Mouse (Mus musculus) forebrain, embryonic 16.5 days (tissue): ENCODE data around the gene Fgf11. TPM values are rescaled to one million over a fixed set of nuclear protein-coding genes. Genes with fewer than 3 reads are reported as not detected.

Experiments used
- ATAC-seq: fragments of 200-750 bp; cut with Nextera tagmentation; 2 replicates; pipeline ENCODE4 v1.8.0; 2017; ENCODE audit warnings: mild to moderate bottlenecking, moderate library complexity
- H3K27ac ChIP-seq: fragments of 300-500 bp; sonication (generic); 2 replicates; pipeline ENCODE4 v1.5.1; 2014; ENCODE audit warnings: low read length, control low read depth
- H3K27me3 ChIP-seq: fragments of 300-500 bp; sonication (generic); replicated peaks from 2 replicates; pipeline ENCODE4 v1.6.1; 2014; ENCODE audit warnings: low read length; ENCODE audit not compliant: control insufficient read depth, insufficient read depth
- H3K36me3 ChIP-seq: fragments of 300-500 bp; sonication (generic); 2 replicates; pipeline ENCODE4 v1.6.1; 2014; ENCODE audit not compliant: control insufficient read depth, insufficient read depth
- H3K4me1 ChIP-seq: fragments of 300-500 bp; sonication (generic); replicated peaks from 2 replicates; pipeline ENCODE4 v1.6.1; 2014; ENCODE audit warnings: low read length; ENCODE audit not compliant: control insufficient read depth, insufficient read depth
- H3K4me2 ChIP-seq: fragments of 300-500 bp; sonication (generic); 2 replicates; pipeline ENCODE4 v1.6.1; 2014; ENCODE audit warnings: mild to moderate bottlenecking, low read length, control low read depth
- H3K4me3 ChIP-seq: fragments of 300-500 bp; sonication (generic); replicated peaks from 2 replicates; pipeline ENCODE4 v1.5.1; 2014; ENCODE audit warnings: mild to moderate bottlenecking, low read length, control low read depth
- H3K9ac ChIP-seq: fragments of 300-500 bp; sonication (generic); replicated peaks from 2 replicates; pipeline ENCODE4 v1.6.1; 2014; ENCODE audit warnings: low read depth, low read length, control low read depth
- H3K9me3 ChIP-seq: fragments of 300-500 bp; sonication (generic); 2 replicates; pipeline ENCODE4 v1.6.1; 2016; ENCODE audit warnings: low read length; ENCODE audit not compliant: control insufficient read depth
- WGBS: fragments of 180-500 bp; shearing (Covaris S2); extraction: QIAGEN DNeasy Blood & Tissue Kit; methylation state at CpG from one replicate; pipeline ENCODE4 v1.1.7; 2014; 5-methylcytosine and 5-hydroxymethylcytosine counted together
- polyA plus RNA-seq: library from polyadenylated mRNA; unstranded; fragments of >200 nt; fragmentation: Nextera tagmentation; extraction: Ambion mirVana; gene quantifications from 2 replicates; pipeline ENCODE4 v1.2.1, GENCODE M21; 2015

Fgf11 gene
- polyA plus RNA-seq, 1 experiment from 2014 or later: 5.9 TPM

- Histone ChIP-seq H3K4me3 (peak overlapping the region; percentile 48), H3K9ac (peak overlapping the region; percentile 77), H3K27ac (peak overlapping the region; percentile 99), H3K36me3 (no peaks in the 10 kb centered on the region), H3K9me3 (no peaks in the 10 kb centered on the region), H3K27me3 (no peaks in the 10 kb centered on the region), H3K4me1 (peaks cover 48% of the 10 kb centered on the region), H3K4me2 (peak overlapping the region; percentile 57)
- 44% methylated on average over 9 of the region's 9 CpGs for WGBS
- ATAC-seq: no peak
Measured at GRCm38 (mm10) chr11:69757303-69758089, 44.2 kb downstream of the Fgf11 start.

GRCm38 (mm10) chr11:69754701-69755100, 47.0 kb downstream of the Fgf11 start:
- H3K9me3 ChIP-seq: no peaks in the 10 kb centered on the region
- no peaks in the 10 kb centered on the region for H3K27me3 ChIP-seq
- no peak overlapping the region for H3K4me3 ChIP-seq
- H3K4me2 ChIP-seq: peak overlapping the region; percentile 32
- no peaks in the 10 kb centered on the region for H3K36me3 ChIP-seq
- H3K9ac ChIP-seq: no peak overlapping the region
- H3K4me1 ChIP-seq: peaks cover 39% of the 10 kb centered on the region
- ATAC-seq: no peak
- WGBS: 36% methylated on average over 3 of the region's 3 CpGs
- no peak overlapping the region for H3K27ac ChIP-seq

GRCm38 (mm10) chr11:69754233-69754632, 47.4 kb downstream of the Fgf11 start:
- Histone ChIP-seq H3K27ac (no peak overlapping the region), H3K4me3 (no peak overlapping the region), H3K9ac (no peak overlapping the region), H3K4me2 (peak overlapping the region; percentile 32), H3K4me1 (peaks cover 36% of the 10 kb centered on the region), H3K36me3 (no peaks in the 10 kb centered on the region), H3K27me3 (no peaks in the 10 kb centered on the region), H3K9me3 (no peaks in the 10 kb centered on the region)
- 78% methylated on average over 5 of the region's 5 CpGs for WGBS
- ATAC-seq: no peak

GRCm38 (mm10) chr11:69752686-69753085, 49.0 kb downstream of the Fgf11 start:
- H3K4me1 ChIP-seq: peaks cover 36% of the 10 kb centered on the region

GRCm38 (mm10) chr11:69751635-69752034, 50.0 kb downstream of the Fgf11 start:
- no peak overlapping the region for H3K4me2 ChIP-seq
- H3K36me3 ChIP-seq: peaks cover 4% of the 10 kb centered on the region
- WGBS: 82% methylated on average over 3 of the region's 3 CpGs
- no peaks in the 10 kb centered on the region for H3K9me3 ChIP-seq
- H3K27me3 ChIP-seq: no peaks in the 10 kb centered on the region
- H3K9ac ChIP-seq: no peak overlapping the region
- H3K4me3 ChIP-seq: no peak overlapping the region
- H3K27ac ChIP-seq: no peak overlapping the region
- peaks cover 29% of the 10 kb centered on the region for H3K4me1 ChIP-seq
- no peak for ATAC-seq

More at GRCm38 (mm10) chr11:69752686-69753085, 49.0 kb downstream of the Fgf11 start:
- Histone ChIP-seq H3K36me3 (no peaks in the 10 kb centered on the region), H3K27me3 (no peaks in the 10 kb centered on the region), H3K9ac (no peak overlapping the region), H3K9me3 (no peaks in the 10 kb centered on the region), H3K4me3 (no peak overlapping the region), H3K27ac (no peak overlapping the region), H3K4me2 (no peak overlapping the region)
- ATAC-seq: no peak

Other genes starting within 250 kb of the Fgf11 start
- 95.7 and 123 TPM in 2 replicates for gene Efnb3, start 241.7 kb downstream of the Fgf11 start, polyA plus RNA-seq
- gene Wrap53, start 221.6 kb downstream of the Fgf11 start, polyA plus RNA-seq: 27.3 and 28.6 TPM in 2 replicates
- gene Trp53, start 221.5 kb downstream of the Fgf11 start, polyA plus RNA-seq: 103 and 109 TPM in 2 replicates
- 30.2 and 33.8 TPM in 2 replicates for gene Atp1b2, start 195.9 kb downstream of the Fgf11 start, polyA plus RNA-seq
- not detected in 2 replicates for gene Shbg, start 184.0 kb downstream of the Fgf11 start, polyA plus RNA-seq
- 17.3 and 23.8 TPM in 2 replicates for gene Sat2, start 179.8 kb downstream of the Fgf11 start, polyA plus RNA-seq
- gene Fxr2, start 168.9 kb downstream of the Fgf11 start, polyA plus RNA-seq: 37.1 and 47.7 TPM in 2 replicates
- gene Sox15, start 146.5 kb downstream of the Fgf11 start, polyA plus RNA-seq: not detected in 2 replicates
- 82.1 and 90.4 TPM in 2 replicates for gene Mpdu1, start 139.2 kb downstream of the Fgf11 start, polyA plus RNA-seq
- gene Cd68, start 135.7 kb downstream of the Fgf11 start, polyA plus RNA-seq: 6.4 and 7.8 TPM in 2 replicates
- 563 and 599 TPM in 2 replicates for gene Eif4a1, start 129.4 kb downstream of the Fgf11 start, polyA plus RNA-seq
- gene Senp3, start 119.8 kb downstream of the Fgf11 start, polyA plus RNA-seq: 97.0 and 115 TPM in 2 replicates
- gene Tnfsf13, start 116.1 kb downstream of the Fgf11 start, polyA plus RNA-seq: 0.34 and 0.46 TPM in 2 replicates
- gene Tnfsf12, start 106.0 kb downstream of the Fgf11 start, polyA plus RNA-seq: 1.1 and 1.2 TPM in 2 replicates
- gene Tnfsfm13, start 105.8 kb downstream of the Fgf11 start, polyA plus RNA-seq: 0.81 and 1.2 TPM in 2 replicates
- gene Polr2a, start 43.2 kb downstream of the Fgf11 start, polyA plus RNA-seq: 16.4 and 18.1 TPM in 2 replicates
- gene Slc35g3, start 39.9 kb downstream of the Fgf11 start, polyA plus RNA-seq: 0.16 and 0.18 TPM in 2 replicates
- gene Zbtb4, start 35.9 kb downstream of the Fgf11 start, polyA plus RNA-seq: 3.3 and 3.6 TPM in 2 replicates
- gene Chrnb1, start 5.9 kb downstream of the Fgf11 start, polyA plus RNA-seq: 1.2 TPM in 2 replicates
- gene Tmem102, start 3.8 kb upstream of the Fgf11 start, polyA plus RNA-seq: 0.45 and 0.77 TPM in 2 replicates
- gene Gm39566, start 13.4 kb upstream of the Fgf11 start, polyA plus RNA-seq: not detected in 2 replicates
- not detected in 2 replicates for gene Spem2, start 16.6 kb upstream of the Fgf11 start, polyA plus RNA-seq
- gene Spem1, start 20.3 kb upstream of the Fgf11 start, polyA plus RNA-seq: 0.72 and 0.75 TPM in 2 replicates
- gene Nlgn2, start 35.9 kb upstream of the Fgf11 start, polyA plus RNA-seq: 18.7 and 22.8 TPM in 2 replicates
- gene Tmem256, start 36.7 kb upstream of the Fgf11 start, polyA plus RNA-seq: 254 and 272 TPM in 2 replicates
- gene Plscr3, start 44.5 kb upstream of the Fgf11 start, polyA plus RNA-seq: 55.0 and 57.7 TPM in 2 replicates
- gene Tnk1, start 56.9 kb upstream of the Fgf11 start, polyA plus RNA-seq: 0.29 and 0.39 TPM in 2 replicates
- gene Tmem95, start 76.2 kb upstream of the Fgf11 start, polyA plus RNA-seq: not detected in 2 replicates
- 1.3 and 1.9 TPM in 2 replicates for gene Kctd11, start 79.5 kb upstream of the Fgf11 start, polyA plus RNA-seq
- 0.48 and 0.49 TPM in 2 replicates for gene Acap1, start 93.7 kb upstream of the Fgf11 start, polyA plus RNA-seq
- gene 2810408A11Rik, start 99.1 kb upstream of the Fgf11 start, polyA plus RNA-seq: 16.4 and 18.5 TPM in 2 replicates
- gene Neurl4, start 99.2 kb upstream of the Fgf11 start, polyA plus RNA-seq: 19.0 and 21.5 TPM in 2 replicates
- gene Gps2, start 112.0 kb upstream of the Fgf11 start, polyA plus RNA-seq: 81.2 and 91.8 TPM in 2 replicates
- 1,142 and 1,181 TPM in 2 replicates for gene Eif5a, start 120.1 kb upstream of the Fgf11 start, polyA plus RNA-seq
- gene Ybx2, start 133.9 kb upstream of the Fgf11 start, polyA plus RNA-seq: 3.3 and 3.4 TPM in 2 replicates
- gene Slc2a4, start 146.3 kb upstream of the Fgf11 start, polyA plus RNA-seq: 6.6 and 6.7 TPM in 2 replicates
- gene Cldn7, start 162.9 kb upstream of the Fgf11 start, polyA plus RNA-seq: 0.84 TPM in 1 of 2 replicates, not detected in the other
- 19.0 and 24.6 TPM in 2 replicates for gene Ctdnep1, start 179.3 kb upstream of the Fgf11 start, polyA plus RNA-seq
- 166 and 167 TPM in 2 replicates for gene Elp5, start 180.7 kb upstream of the Fgf11 start, polyA plus RNA-seq
- 563 and 565 TPM in 2 replicates for gene Gabarap, start 189.3 kb upstream of the Fgf11 start, polyA plus RNA-seq
- gene Phf23, start 193.9 kb upstream of the Fgf11 start, polyA plus RNA-seq: 63.7 and 66.8 TPM in 2 replicates
- 34.6 and 34.7 TPM in 2 replicates for gene Dvl2, start 198.7 kb upstream of the Fgf11 start, polyA plus RNA-seq
- gene Acadvl, start 213.6 kb upstream of the Fgf11 start, polyA plus RNA-seq: 60.2 and 60.6 TPM in 2 replicates
- gene Dlg4, start 215.1 kb upstream of the Fgf11 start, polyA plus RNA-seq: 25.6 and 32.7 TPM in 2 replicates